Mouse (Mus musculus) thymus, adult 2 months (tissue): Measurements from ENCODE around the gene Slc35e3.

ENCODE experiments used
- CTCF ChIP-seq: fragments of 200-500 bp; IDR thresholded peaks from 2 replicates; pipeline ENCODE4 v1.5.1; 2012; ENCODE audit warnings: mild to moderate bottlenecking, control low read depth, low read length, moderate library complexity, borderline replicate concordance; ENCODE audit not compliant: control insufficient read depth, poor library complexity, insufficient read depth; ENCODE audit errors: extremely low read depth
- POLR2A ChIP-seq: fragments of 200-500 bp; IDR thresholded peaks from 2 replicates; pipeline ENCODE4 v1.6.1; 2012; ENCODE audit warnings: mild to moderate bottlenecking, low read length, control low read depth, moderate library complexity; ENCODE audit not compliant: control insufficient read depth, poor library complexity, insufficient read depth; ENCODE audit errors: extremely low read depth

DNA sequence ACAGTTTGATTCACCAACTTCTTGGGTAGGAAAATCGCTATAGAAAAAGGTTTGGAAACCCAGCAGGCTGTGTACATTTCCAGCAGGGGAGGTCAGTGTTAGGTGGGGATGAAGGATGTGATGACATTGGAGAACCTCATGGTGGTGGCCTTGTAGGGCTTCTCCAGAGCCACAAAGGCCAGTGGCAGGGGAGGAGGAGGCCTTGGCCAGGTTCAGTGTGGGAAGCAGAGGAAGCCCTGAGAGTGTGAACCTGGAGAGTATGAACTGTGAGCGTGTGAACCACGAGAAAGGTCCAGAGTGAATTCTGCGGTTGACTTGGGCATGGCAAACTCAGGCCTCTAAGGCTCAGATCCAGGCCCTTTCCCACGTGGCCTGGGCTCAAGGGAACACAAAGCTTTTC, 17.6 kb downstream of the Slc35e3 start:
- TF ChIP-seq POLR2A (no peak), CTCF (no peak)
